Mouse (Mus musculus) testis, postnatal 10 days (tissue): Measurements from ENCODE around the gene Olfr1352.
"Not testable (repeated sequence)": the region's sequence is repeated elsewhere in the genome, so short reads cannot be mapped to it uniquely, and the experiment has no call there.

Source experiments
- DNase-seq: peaks from one replicate; pipeline ENCODE4 v3.0.0; 2021; ENCODE audit warnings: low spot score

The Olfr1352 gene

DNA sequence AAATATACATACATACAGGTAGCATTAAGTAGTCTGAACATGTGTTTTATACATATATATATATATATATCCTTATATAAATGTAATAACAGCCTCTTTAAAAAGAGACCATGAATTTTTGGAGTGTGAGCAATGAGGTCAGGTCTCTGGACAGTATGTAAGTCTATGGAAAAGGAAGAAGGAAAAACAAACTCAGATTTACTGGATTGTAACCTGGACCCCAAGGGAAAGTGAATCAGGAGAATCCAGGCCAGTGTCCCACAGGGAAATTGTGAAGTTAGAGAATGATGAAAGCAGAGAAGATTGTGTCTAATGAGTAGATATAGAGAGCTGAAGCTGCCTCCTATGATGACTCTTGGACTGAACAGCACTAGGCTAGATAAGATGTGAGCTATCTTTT lies at the start of gene Olfr1352:
TSS of gene Olfr1352 (plus strand) at position 301 of the 400 bp plus-strand sequence.
- no peak for DNase-seq

DNA sequence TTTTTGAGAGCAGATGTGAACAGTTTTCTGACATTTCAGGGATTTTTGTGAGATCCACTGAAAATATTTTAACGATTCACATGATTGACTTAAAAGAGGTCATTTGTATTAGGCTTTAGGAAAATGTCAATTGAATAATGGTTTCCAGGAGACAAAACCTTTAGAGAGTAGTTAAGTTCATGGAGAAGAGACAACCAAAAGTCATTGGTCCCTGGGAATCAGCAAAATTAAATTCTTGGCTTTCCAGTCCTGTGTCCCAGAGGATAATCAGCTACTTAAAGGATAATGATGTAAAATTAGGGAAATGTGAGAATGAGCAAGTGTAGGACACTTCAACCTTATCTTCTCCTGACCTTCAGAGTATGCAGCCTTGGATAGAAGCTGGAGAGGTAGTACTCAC lies 30.5 kb upstream of the Olfr1352 start, which contains the start of gene Olfr8:
TSS of gene Olfr8 (plus strand) at position 301 of the 400 bp plus-strand sequence.
- not testable (repeated sequence) for DNase-seq

DNA sequence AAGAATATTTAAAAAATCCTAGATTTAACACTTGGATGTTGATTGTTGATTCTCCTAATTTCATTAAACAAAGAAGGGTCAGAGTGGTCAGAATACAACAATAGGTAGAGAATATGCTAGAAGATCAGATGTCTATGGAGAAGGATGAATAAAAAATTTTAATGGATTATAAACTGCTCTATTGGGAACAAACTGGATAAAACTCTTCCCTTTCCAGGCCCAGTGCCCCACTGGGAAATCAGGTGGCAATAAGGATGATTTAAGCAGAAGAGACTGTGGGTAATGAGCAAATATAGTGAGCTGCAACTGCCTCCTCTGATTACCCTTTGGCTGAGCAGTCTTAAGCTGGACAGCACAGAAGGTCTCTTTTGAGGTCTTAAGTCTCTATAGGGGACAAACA lies 17.8 kb upstream of the Olfr1352 start, which contains the start of gene Olfr1353:
TSS of gene Olfr1353 (plus strand) at position 301 of the 400 bp plus-strand sequence.
- not testable (repeated sequence) for DNase-seq

DNA sequence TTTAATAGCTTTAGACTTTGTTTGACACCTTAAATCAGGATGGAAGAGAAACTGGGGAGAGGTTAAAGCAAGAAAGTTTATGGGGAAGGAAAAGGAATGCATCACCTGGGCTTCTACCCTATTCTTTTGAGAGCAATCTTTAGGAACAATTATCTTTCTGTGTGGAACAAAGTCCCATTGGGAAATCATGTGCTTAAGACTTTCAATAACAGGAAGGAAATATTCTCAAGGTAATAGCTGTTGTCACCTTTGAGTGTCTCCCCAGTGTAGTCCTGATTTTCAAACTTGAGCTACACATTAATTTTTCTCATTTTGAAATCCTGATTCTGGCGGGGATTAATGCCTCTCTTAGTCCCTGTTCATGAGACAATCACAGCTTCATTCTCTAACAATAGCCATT lies 31.3 kb downstream of the Olfr1352 start, which contains the start of gene Olfr1351:
TSS of gene Olfr1351 (plus strand) at position 301 of the 400 bp plus-strand sequence.
- DNase-seq = no peak

DNA sequence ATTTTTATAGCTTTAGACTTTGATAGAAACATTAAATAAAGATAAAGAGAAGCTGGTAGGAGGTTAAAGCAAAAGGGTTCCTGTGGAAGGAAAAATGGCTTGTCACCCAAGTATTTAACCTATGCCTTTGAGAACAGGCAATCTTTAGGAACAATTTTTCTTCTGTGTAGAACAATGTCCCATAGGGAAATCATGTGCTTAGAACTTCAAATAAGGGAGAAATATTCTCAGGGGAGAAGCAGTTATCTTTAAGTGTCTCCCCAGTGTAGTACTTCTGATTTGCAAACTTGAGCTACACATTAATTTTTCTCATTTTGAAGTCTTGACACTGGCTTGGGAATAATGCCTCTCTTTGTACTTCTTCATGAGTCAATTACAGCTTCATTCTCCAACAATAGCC lies 47.6 kb downstream of the Olfr1352 start, which contains the start of gene Olfr57:
TSS of gene Olfr57 (plus strand) at position 301 of the 400 bp plus-strand sequence.
- DNase-seq = no peak
